Mouse (Mus musculus) spleen, adult 2 months (tissue): ENCODE data around the gene Lpcat2.

Experiments
- CTCF ChIP-seq: fragments of 200-500 bp; IDR thresholded peaks from 2 replicates; pipeline ENCODE4 v1.5.1; 2011; ENCODE audit warnings: mild to moderate bottlenecking, inconsistent platforms; ENCODE audit not compliant: insufficient read depth, insufficient read length, insufficient replicate concordance; ENCODE audit errors: extremely low read depth
- POLR2A ChIP-seq: fragments of 200-500 bp; IDR thresholded peaks from 2 replicates; pipeline ENCODE4 v1.6.1; 2011; ENCODE audit warnings: low read depth, low read length, inconsistent platforms

- TF ChIP-seq CTCF (no peak), POLR2A (no peak)
These were observed 32.8 kb upstream of the Lpcat2 start for GRCm38 (mm10) chr8:92822386-92822785.
